Mouse (Mus musculus): ENCODE data around the gene Ankrd40.

GRCm38 (mm10) chr11:94324618-94325017, 3.2 kb upstream of the Ankrd40 start:
- no peak for TF ChIP-seq CTCF (IDR thresholded peaks at IDR 0.05; ENCODE audit: control insufficient read depth, insufficient read depth, insufficient replicate concordance, low read depth, low read length)
- TF ChIP-seq POLR2A (IDR thresholded peaks at IDR 0.05; ENCODE audit: control insufficient read depth, low read depth, low read length), result no peak

Measured in testis, adult 2 months (tissue).